Mouse (Mus musculus): ENCODE results near the gene Sult2a5.

The Sult2a5 gene

DNA sequence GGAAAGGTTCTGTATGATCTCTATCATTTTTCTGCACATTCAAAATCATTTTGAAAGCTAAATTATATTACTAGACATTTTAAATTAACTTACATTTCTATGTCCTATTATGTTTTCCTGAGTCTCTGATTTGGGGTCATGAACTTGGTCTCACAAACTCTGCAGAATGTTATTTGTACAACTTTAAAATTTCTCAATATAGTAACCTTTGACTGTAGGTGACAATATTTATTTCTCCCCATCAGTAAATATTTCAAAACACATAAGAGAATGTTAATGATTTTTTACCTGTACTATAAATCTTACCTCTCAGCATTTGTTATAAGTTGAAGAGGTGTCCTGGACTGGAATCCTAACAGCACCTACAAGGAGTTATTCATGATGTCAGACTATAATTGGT is at the start of gene Sult2a5:
Gene Sult2a5, plus strand, starts transcription at position 301 of the 400 bp plus-strand sequence.
- in situ Hi-C loops (cut with MboI, MseI) = no loop called here
